Mouse (Mus musculus): ENCODE data around the gene Bace1.

The Bace1 gene

DNA sequence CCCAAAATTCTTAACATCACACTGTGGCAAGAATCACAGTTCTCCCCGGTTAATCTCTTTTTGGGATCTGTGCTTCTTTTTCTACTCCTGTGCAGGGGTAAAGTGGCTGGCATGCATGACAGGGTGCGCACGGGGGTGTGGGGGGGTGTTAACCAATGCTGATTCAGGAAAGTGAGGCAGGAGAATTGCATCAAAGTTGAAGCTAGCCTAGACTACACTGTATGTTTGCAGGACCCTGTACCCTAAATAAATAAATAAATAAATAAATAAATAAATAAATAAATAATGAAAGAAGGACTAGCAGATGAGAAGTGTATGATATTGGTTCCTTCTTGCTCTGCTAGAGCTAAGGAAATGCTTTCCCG, 329 bp upstream of the Bace1 start:
- no peak for DNase-seq (ENCODE audit: low read depth)

DNA sequence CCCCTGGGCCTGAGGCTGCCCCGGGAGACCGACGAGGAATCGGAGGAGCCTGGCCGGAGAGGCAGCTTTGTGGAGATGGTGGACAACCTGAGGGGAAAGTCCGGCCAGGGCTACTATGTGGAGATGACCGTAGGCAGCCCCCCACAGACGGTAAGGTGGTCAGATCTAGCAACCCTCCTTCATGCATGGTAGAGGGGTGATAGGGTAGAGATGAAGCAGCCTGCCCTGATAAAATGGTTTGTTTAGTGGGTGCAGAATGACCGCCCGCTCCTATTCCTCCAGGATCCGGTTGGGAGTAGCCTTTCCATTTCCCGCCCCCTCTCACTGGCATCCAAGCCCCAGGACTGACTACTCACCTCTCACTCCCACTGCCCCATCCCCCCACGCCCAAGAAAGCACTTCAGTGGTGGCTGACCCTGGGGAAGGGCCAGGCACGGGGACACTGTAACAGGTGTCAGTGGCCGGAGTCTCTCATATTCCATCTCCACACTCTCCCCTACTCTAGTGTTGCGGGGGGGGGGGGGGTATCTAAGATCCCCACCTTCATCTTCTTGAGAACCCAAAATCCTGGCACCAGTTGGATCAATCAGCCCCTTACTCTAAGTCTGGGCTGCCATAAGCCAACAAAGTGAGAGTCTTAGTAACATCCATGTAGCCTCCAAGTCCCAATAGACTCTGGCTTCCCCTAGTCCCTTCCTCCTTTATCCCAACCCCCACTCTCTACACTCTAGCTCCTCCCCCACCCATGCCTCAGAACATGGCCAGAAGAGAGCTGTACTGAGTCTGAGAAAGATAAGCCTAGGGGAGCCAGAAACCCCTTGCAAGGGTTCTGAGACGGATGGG, 980 bp downstream of the Bace1 start:
- DNase-seq (ENCODE audit: low read depth): no peak

DNA sequence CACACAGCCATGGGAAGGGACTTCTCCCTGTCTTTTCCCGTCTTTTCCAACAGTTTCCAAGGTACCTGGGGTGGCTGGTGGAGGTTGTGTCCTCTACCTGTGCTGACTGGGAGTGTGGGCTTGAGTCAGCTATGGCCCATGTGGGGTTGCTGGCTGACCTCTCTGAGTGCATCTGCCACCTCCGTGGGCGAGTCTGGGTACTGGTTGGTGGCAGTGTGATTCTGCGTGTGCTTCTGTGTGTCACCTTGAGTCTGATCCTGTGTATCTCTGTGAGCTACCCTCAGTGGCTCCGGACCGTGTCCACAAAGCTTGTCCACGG, 1.6 kb downstream of the Bace1 start:
- no peak for DNase-seq (ENCODE audit: low read depth)

DNA sequence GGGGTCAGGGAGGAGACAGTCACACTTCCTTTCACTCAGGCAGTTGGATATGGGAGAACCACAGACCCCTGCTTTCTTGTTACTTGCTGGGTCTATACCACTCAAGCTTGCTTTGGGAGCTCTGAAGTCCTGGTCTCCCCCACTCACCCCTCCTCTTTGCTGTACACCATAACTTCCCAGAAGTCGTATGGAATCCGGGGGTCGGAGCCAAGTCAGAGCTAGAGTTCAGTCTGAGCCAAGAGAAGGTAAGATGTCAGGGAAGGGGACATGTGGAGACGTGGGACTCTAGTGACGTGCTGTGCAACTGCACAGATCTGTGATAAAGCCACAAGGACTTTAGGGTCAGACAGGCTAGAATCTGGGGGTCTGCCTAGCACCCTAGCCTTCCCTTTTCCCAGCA, 2.0 kb downstream of the Bace1 start:
- no peak for DNase-seq (ENCODE audit: low read depth)

DNA sequence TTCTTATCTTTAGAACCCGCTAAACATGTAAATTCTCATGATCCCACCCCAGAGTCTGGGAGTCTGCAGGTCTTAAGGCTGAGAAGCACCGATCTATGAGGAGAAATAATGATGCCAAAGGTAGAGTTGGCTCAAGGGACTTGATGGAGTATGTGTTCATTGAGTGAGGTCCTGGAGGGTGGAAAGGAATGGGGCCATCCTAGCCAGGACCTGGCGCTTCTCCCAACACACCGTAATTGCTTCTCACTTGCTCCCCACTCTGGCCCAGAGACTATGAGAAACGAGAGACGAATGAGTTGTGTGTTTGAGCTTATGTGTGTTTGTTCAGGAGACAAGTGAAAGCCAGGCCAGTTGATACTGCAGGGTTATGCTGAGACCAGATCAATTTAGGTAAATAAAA, 3.1 kb downstream of the Bace1 start:
- no peak for DNase-seq (ENCODE audit: low read depth)

DNA sequence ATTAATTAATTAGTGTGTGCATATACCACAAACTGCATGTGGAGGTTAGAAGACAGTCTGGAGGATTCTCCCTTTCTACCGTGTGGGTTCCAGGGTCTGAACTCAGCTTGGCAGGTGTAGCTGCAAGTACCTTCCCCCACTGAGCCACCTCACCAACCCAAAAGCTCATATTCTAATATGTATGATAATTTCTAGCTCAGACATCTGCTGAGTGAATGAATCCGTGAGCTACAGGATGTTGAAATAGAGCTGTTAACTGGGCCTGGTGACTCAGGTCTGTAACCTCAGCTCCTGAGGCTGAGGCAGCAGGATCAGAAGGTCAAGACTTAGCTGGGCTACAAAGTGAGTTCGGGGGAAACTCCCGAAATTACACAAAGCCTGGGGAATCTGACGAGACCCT, 4.6 kb downstream of the Bace1 start:
- DNase-seq (ENCODE audit: low read depth): peak; percentile 79

DNA sequence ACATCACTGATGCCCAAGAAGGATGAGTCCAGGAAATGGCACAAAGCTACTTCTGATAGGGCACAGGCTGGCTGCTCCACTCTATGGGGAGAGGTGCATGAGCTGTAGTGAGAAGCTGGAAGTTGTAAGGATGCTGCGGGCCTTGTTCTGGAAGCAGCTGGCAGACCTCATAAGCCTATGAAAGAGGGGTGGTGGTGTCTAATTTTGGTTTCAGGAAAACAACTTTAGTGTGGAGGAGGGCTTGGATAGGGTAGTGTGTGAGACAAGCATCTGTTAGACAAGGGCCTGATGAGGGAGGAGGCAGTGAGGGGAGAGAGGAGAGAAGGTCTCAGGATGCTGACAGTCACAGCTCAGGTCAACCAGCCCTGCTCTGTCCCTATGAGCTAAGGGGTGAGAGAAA, 5.4 kb downstream of the Bace1 start:
- no peak for DNase-seq (ENCODE audit: low read depth)

DNA sequence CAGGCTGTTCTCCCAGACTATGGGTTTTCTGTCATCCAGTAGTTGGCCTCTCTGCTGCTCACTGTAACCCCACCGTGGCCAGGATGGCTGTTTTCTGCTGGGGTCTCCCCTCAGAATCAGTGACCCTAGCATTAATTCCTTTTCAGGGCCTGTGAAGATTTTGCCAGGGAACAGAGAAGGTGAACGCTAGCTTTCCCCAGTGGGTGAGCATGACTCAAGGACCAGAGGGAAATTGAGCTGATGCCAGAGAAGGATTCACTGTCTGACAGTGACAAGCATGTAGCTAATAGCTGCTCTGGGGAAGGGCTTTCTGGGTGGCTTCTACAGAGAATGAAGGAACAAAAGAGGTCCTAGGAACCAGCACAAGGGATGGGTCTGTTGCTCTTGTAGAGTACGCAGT, 7.2 kb downstream of the Bace1 start:
- DNase-seq (ENCODE audit: low read depth): peak; percentile 25

DNA sequence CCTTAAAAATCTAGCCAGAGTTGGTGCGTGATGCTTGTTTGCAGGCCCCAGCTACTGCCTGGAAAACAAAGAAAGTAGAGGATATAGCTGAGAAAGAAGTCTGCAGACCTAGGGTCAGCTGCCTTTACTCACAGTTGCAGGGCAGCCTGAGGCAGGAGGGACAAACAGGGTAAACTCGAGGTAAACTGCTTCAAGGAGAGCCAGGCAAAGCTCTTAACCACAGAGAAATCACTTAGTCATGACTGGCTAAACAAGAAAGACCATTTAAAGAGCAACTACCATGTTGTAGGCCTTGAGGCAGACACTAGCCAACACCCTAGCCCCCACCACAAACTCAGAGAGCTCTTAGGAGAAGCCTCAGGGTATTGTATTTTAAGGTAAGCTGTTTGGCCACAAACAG, 7.8 kb downstream of the Bace1 start:
- DNase-seq (ENCODE audit: low read depth): peak; percentile 71

DNA sequence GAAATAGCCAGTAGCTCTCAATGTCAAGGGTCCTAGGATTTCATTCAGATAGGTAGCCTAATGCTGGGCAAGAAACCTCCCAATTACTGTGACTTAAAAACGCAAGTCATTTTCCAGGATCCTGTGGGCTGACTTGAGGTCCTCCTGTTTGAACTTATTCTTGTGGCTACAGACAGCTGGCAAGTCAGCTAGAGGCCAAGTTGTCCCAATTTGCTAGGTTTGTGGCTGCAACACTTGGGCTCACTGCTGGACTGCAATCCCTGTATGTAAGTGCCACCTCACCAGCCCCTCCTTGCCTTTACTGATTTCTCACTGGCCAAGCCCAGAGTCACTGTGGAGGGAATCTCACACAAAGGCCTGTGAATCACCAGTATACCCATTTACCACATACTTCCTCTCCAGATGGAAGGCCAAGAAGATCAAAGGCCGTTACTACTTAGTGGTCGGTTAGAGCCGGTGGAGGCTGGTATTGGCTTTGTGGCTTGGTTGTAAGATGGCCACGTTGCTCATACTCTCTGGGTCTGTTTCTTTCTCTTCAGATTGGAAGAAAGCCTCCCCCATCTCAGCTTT, 8.6 kb downstream of the Bace1 start:
- peak; percentile 99 for DNase-seq (ENCODE audit: low read depth)

DNA sequence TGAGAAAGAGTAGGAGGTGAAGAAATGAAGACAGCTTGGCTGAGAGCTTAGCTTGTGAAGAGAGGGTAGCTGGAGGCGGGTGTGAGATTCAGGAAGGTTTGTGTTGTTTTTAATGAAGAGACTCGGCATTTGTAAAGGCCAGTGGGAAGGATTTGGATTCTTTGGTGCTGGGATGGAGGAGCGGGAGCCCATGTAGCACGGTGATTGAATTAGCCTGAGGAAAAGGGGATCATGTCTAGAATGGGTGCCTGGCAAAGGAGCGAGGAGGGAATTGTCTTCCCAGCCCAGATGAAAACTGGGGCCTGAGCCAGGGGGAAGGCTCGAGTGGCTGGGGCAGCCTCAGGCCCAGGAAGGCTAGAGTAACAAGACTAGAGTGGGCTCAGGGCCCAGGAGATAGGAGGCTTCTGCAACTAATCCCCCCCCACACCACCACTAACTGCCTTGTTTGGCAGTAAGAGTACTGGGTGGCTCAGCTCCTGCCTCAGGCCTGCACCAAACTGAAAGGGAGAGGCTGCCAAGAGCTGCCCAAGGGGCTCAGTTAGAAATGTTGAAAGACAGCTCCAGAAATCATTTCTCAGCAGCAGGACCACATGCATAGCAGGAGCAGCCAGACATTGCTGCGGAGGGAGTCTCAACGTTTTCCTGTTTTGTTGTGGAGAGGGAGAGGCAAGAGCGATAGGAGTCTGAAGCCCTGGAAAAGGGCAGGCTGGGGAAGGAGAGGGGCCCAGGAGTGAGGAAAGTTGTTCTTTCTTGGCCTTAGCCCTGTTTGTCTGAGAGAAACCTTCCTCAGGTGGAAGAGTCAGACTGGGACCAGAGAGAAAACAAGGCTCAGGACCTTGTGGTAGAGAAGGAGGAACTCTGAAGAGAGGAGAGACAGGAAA, 11.4 kb downstream of the Bace1 start:
- DNase-seq (ENCODE audit: low read depth): no peak

DNA sequence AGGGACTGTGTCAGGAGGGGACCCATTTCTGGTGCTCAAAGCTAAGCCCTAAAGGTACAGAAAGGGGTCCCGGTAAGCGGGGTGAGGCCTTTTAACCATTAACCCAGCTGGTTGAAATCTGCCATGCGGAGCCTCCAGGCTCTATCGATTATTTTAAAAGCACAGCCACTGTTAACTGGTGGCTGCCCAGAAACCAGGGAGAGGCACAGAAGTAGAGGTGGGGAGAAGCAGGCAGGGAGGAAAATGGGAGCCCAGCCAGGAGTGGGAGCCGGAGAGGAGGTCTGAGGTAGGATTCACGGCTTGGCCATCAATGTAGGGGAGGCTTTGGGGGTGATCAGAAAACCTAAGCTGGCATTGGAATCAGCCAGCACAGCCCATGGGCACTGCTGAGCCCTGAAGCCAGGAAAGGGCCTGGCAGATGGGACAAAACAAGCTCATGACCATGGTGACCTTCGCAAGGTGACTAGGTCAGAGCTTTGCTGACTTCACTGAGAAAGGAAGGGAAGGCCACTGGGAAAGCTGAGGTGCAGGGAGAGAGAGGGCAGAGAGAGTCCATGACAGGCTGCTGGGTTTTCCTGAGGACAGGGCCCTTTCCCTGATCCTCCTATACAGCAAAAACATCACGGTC, 12.3 kb downstream of the Bace1 start:
- no peak for DNase-seq (ENCODE audit: low read depth)

DNA sequence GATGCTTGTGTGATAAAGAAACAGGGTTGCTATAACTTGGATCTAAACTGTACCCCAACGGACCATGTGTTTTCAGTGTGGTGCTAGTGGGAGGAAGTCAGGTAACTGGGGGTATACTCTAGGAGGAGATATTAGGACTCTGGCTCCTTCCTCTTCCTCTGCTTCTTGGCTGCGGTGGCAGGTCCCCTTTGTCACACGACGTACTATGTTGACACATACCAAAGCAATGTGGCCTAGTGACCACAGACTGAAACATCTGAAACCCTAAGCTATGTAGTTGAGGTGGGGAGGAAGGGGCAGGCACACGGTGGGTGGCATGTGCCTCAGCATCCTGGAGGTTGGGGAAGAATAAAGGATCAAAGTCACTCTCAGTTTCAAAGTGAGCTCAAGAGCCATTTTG, 12.9 kb downstream of the Bace1 start:
- peak; percentile 78 for DNase-seq (ENCODE audit: low read depth)

DNA sequence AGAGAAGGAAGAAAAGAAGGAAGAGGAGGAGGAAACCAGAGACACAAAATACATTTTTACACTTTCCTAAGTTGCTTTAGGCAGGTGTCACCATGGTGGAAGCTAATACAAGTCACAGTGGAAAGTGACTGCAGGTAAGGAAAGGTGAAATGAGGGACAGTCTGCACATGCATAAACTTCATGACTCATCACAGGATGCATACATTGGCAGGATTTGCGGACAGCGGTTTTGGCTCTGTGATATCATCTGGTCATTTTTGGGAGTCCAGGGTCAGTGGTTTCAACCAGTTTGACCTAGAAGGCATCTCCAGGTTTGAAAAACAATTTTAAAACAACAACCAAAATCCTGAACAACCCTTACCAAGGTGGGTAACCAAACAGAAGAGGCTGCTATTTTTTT, 13.4 kb downstream of the Bace1 start:
- DNase-seq (ENCODE audit: low read depth): peak; percentile 77

DNA sequence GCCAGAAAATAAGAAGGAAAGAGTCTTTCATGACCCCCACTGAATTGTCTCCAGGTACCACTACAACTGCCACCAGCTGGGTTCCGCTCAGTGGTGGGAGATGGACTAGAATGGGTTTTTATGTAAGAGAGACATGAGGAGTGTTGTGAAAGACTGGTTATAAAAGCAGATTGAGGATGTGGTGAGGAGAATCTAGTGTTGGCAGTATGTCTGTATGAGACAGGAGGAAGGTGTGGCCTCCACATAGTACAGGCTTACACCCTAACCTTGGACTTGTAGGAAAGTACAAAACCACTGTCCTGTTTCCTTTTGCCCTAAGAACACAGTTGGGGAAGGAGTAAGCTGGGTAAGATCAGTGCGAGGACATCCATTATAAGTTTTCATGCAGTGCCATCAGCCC, 15.3 kb downstream of the Bace1 start:
- peak; percentile 90 for DNase-seq (ENCODE audit: low read depth)

DNA sequence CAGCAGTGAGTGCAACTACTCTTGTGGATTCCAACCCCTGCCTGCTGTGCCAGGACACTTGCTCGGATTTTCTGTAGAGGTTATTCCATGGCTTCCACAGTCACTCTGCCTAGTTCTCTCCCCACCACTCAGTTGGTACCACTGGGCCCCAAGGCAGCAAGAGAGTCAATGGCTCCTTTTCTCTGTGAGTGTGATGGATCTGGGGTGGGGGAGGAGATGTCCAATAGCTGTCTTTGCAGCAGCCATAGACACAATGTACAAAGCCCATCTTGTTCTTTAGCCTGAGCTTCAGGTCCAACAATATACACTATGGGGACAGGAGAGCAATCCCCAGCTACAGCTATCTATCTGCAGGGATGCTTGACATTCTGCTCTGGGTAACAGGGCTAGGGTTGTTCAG, 15.8 kb downstream of the Bace1 start:
- DNase-seq (ENCODE audit: low read depth): no peak

DNA sequence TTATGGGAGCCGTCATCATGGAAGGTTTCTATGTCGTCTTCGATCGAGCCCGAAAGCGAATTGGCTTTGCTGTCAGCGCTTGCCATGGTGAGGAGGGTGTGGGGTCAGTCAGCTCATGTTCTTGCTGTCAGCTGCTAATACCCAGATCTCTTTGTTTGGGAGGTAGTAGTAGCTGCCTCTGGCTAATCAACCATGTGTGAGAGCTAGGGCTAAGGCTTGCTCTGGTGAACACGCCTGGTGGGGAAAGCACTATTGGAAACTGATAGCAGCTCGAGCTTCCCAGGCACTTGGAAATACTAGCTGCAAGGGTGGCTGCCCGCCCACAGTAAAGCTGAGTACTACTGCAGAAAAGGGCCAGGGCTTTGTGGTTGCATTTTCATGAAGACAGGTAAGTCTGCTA, 21.0 kb downstream of the Bace1 start:
- DNase-seq (ENCODE audit: low read depth): no peak

DNA sequence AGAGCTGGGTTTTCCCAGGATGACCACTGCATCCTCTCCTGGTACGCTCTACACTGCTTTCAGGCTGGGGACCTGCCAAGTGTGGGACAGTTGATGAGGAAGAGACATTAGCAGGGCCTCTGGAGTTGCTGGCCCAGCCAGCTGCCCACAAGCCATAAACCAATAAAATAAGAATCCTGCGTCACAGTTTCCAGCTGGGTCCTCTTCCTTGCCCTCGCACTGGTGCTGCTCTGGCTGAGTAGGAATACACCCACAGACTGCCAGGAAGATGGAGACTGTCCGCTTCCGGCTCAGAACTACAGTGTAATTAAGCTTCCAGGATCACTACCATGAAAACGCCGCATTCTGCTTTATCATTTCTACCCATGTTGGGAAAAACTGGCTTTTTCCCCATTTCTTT, 23.4 kb downstream of the Bace1 start:
- no peak for DNase-seq (ENCODE audit: low read depth)

DNA sequence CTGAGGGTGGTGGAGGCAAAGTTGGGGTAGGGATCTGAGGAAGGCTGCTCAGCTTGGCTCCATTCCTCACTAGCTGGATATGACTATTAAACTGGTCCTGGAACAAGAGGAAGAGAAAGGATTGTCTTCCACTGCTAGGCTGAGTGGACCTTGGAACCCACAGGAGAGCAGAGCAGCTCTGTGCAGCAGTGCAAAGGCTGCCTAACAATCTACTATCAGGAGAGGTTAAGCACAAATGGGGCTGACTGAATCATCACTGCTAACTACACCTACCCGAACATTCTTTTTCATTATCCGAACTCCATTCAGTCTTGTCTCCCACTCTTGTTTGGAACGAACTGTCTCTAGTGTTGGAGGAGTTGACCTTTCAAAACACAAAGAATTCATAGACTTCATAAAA, 30.8 kb downstream of the Bace1 start:
- DNase-seq (ENCODE audit: low read depth): no peak

DNA sequence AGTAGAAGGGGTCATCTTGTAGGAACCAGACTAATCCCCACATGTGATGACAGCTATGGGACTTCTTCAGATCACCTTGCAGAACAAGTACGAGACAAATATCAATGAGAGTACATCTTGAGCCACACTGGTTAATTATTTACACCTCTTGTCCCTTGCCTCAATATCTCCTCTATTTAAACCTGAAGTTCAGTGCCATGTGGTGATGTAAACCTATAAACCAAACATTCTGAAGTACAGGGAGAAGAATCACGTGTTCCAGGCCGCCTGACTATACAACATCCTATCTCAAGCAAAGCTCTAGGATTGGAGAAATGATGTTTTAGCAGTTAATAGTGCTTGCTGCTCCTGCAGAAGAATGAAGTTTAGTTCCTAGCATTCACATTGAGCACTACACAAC, 31.9 kb downstream of the Bace1 start:
- no peak for DNase-seq (ENCODE audit: low read depth)

DNA sequence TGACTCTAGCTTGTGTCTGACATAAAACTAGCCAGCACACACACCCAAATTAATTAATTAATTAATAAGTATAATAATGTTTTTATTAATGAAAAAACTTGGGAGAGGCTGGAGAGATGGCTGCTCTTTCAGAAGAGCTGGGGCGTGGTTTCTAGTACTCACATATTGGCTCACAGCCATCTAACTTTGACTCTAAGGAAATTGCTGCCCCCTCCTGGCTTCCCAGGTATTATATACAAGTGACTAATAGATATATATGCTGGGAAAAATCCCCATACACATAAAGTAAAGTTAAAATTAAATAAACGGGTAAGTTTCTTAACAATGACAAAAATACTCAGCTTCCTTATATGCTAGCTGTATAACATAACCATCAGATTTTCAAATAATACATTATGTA, 39.5 kb downstream of the Bace1 start:
- peak; percentile 77 for DNase-seq (ENCODE audit: low read depth)

DNA sequence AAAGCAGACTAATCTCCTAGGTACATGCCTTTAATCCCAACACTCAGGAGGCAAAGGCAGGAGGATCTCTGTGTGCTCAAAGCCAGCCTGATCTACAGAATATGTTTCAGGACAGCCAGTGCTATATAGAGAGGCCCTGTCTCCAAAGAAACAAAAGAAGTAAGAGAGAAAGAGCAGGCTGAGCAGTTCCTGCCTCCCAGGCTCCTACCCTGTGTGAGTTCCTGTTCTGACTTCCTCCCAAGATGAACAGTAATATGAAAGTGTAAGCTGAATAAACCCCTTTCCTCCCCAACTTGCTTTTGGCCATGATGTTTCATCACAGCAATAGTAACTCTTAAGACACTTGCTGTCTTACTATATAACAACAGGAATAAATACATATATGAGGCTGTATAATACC, 55.3 kb downstream of the Bace1 start:
- DNase-seq (ENCODE audit: low read depth): peak; percentile 21

DNA sequence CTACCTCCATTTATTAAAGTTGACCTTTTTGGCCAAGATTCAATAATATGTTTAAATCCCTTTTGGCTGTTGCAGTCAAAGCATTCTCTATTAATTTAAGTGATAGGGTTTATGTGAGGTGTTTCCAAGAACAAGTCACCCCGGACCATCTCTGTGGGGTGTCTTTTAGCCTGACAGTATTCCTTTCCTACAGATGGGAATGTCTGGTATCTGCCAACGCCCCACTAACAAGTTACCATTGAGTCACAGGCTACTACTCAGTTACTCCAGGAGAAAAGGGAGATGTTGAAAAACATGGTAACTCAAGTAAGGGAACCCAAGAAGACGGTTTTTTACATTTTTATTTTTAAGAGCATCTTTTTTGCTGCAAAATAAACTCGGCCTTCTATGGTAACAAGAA, 66.8 kb downstream of the Bace1 start:
- no peak for DNase-seq (ENCODE audit: low read depth)
